Mouse (Mus musculus) liver, embryonic 16.5 days (tissue): ENCODE data around the gene Itgb3bp. TPM values are rescaled to one million over a fixed set of nuclear protein-coding genes. Genes with fewer than 3 reads are reported as not detected.

Source experiments
- ATAC-seq: fragments of 200-750 bp; cut with Nextera tagmentation; 2 replicates; pipeline ENCODE4 v1.8.0; 2017; ENCODE audit warnings: low read depth, mild to moderate bottlenecking, moderate number of reproducible peaks, moderate library complexity
- H3K27ac ChIP-seq: fragments of 300-500 bp; sonication (generic); 2 replicates; pipeline ENCODE4 v1.5.1; 2014; ENCODE audit warnings: mild to moderate bottlenecking, low read length
- H3K27me3 ChIP-seq: fragments of 300-500 bp; sonication (generic); 2 replicates; pipeline ENCODE4 v1.6.1; 2014; ENCODE audit warnings: low read depth, low read length, mixed read lengths; ENCODE audit not compliant: control insufficient read depth, insufficient read depth
- H3K36me3 ChIP-seq: fragments of 300-500 bp; sonication (generic); 2 replicates; pipeline ENCODE4 v1.6.1; 2014; ENCODE audit warnings: mild to moderate bottlenecking; ENCODE audit not compliant: control insufficient read depth, insufficient read depth
- H3K4me1 ChIP-seq: fragments of 300-500 bp; sonication (generic); 2 replicates; pipeline ENCODE4 v1.6.1; 2014; ENCODE audit warnings: low read depth, low read length, mixed read lengths; ENCODE audit not compliant: control insufficient read depth
- H3K4me2 ChIP-seq: fragments of 300-500 bp; sonication (generic); 2 replicates; pipeline ENCODE4 v1.6.1; 2014; ENCODE audit warnings: low read depth, low read length, mixed read lengths
- H3K4me3 ChIP-seq: fragments of 300-500 bp; sonication (generic); 2 replicates; pipeline ENCODE4 v1.5.1; 2014; ENCODE audit warnings: low read depth, mild to moderate bottlenecking, low read length
- H3K9ac ChIP-seq: fragments of 300-500 bp; sonication (generic); 2 replicates; pipeline ENCODE4 v1.6.1; 2014; ENCODE audit warnings: low read depth, low read length
- H3K9me3 ChIP-seq: fragments of 300-500 bp; sonication (generic); replicated peaks from 2 replicates; pipeline ENCODE4 v1.6.1; 2016; ENCODE audit warnings: low read length; ENCODE audit not compliant: control insufficient read depth
- WGBS: fragments of 180-500 bp; shearing (Covaris S2); extraction: QIAGEN DNeasy Blood & Tissue Kit; methylation state at CpG from one replicate; pipeline ENCODE4 v1.1.7; 2014; ENCODE audit not compliant: insufficient replicate concordance; 5-methylcytosine and 5-hydroxymethylcytosine counted together
- polyA plus RNA-seq: library from polyadenylated mRNA; unstranded; fragments of >200 nt; fragmentation: Nextera tagmentation; extraction: Ambion mirVana; gene quantifications from 2 replicates; pipeline ENCODE4 v1.2.1, GENCODE M21; 2015

The Itgb3bp gene
- polyA plus RNA-seq, 1 experiment from 2014 or later: 11.6 TPM

- Histone ChIP-seq H3K9me3 (no peaks in the 10 kb centered on the region), H3K36me3 (peaks cover 14% of the 10 kb centered on the region; the same call in 1 of the 2 replicates), H3K27me3 (no peaks in the 10 kb centered on the region), H3K27ac (no peak overlapping the region), H3K4me2 (no peak overlapping the region), H3K4me1 (no peaks in the 10 kb centered on the region), H3K4me3 (no peak overlapping the region), H3K9ac (no peak overlapping the region)
- 79% methylated on average over 4 of the region's 4 CpGs for WGBS
- no peak for ATAC-seq
These were observed 205.3 kb downstream of the Itgb3bp start for GRCm38 (mm10) chr4:99724331-99724730.

DNA sequence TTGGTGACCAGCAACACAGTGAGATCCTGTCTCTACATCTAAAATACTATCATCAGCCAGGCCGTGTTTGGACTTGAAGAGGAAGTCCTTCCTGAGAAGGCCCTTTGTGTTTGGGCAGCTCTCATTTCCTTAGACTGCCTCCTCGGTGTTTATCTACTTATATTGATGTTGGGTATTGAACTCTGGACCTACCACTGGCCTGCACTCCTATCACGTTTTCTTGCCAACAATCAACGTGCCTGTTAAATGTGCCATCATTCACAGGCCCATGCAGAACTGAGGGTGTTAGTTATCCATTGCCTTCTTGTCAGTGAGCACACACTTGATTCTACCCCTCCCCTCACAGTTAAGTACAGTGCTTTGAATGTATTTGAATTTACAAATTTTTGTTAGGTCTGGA lies 211.7 kb downstream of the Itgb3bp start:
- no peak overlapping the region for H3K4me2 ChIP-seq
- peaks cover 8% of the 10 kb centered on the region for H3K4me1 ChIP-seq
- no peak overlapping the region for H3K9ac ChIP-seq
- no peak for ATAC-seq
- no peaks in the 10 kb centered on the region for H3K9me3 ChIP-seq
- no peaks in the 10 kb centered on the region for H3K36me3 ChIP-seq
- no peaks in the 10 kb centered on the region for H3K27me3 ChIP-seq
- 31% methylated on average over 4 of the region's 4 CpGs for WGBS
- no peak overlapping the region for H3K27ac ChIP-seq
- H3K4me3 ChIP-seq: no peak overlapping the region

GRCm38 (mm10) chr4:99715783-99716416 lies 213.7 kb downstream of the Itgb3bp start:
- ATAC-seq: peak; percentile 38

More at GRCm38 (mm10) chr4:99715783-99716416, 213.7 kb downstream of the Itgb3bp start:
- Histone ChIP-seq H3K27me3 (no peaks in the 10 kb centered on the region), H3K36me3 (no peaks in the 10 kb centered on the region), H3K9me3 (no peaks in the 10 kb centered on the region), H3K4me3 (peak overlapping the region; percentile 74), H3K4me1 (peaks cover 8% of the 10 kb centered on the region), H3K9ac (peak overlapping the region; percentile 82), H3K4me2 (peak overlapping the region; percentile 85), H3K27ac (peak overlapping the region; percentile 25; the same call in 1 of the 2 replicates)
- WGBS: 13% methylated on average over 25 of the region's 25 CpGs

Other genes with a start within 250 kb of the Itgb3bp start
- 9.7 and 10.3 TPM in 2 replicates for gene Alg6, start 214.1 kb downstream of the Itgb3bp start, polyA plus RNA-seq
- 2.4 and 2.7 TPM in 2 replicates for gene Efcab7, start 100.6 kb downstream of the Itgb3bp start, polyA plus RNA-seq
- 179 and 213 TPM in 2 replicates for gene Pgm1, start 399 bp downstream of the Itgb3bp start, polyA plus RNA-seq
- gene Ror1, start 166.0 kb upstream of the Itgb3bp start, polyA plus RNA-seq: 0.19 and 0.37 TPM in 2 replicates